Mouse (Mus musculus): ENCODE measurements around the gene Cd6. TPM values are rescaled to one million over a fixed set of nuclear protein-coding genes. Genes with fewer than 3 reads are reported as not detected.

Cd6 gene
- polyA plus RNA-seq, 1 experiment from 2014 or later, result 0.60 TPM

DNA sequence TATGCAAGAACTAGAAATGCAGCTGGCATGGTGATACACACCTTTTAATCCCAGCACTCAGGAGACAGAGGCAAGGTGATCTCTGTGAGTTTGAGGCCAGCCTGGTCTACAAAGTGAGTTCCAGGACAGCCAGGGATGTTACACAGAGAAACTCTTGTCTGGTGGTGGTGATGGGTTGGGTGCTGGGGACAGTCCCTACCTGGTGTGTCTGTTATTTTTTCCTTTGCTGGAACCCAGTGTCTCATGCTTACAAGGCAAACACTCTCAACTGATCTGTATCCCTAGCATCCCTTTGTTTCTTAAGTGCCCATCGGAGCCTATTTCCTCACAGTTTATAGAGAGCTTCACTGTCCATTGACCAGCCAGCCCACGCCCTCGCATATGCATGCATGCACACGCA is 89.9 kb downstream of the Cd6 start:
- no peak overlapping the region for H3K9ac ChIP-seq
- H3K27ac ChIP-seq, result no peak overlapping the region
- H3K4me1 ChIP-seq, result peaks cover 12% of the 10 kb centered on the region
- no peak overlapping the region for H3K4me3 ChIP-seq
- WGBS, result 89% methylated on average over 4 of the region's 4 CpGs
- no peaks in the 10 kb centered on the region for H3K9me3 ChIP-seq
- no peak overlapping the region for H3K4me2 ChIP-seq
- H3K36me3 ChIP-seq, result no peaks in the 10 kb centered on the region
- ATAC-seq (ENCODE audit: borderline replicate concordance, extremely low read depth, low FRiP score, low TSS enrichment), result no peak
- no peaks in the 10 kb centered on the region for H3K27me3 ChIP-seq

Other genes starting within 250 kb of the Cd6 start
- gene Ddb1, start 224.7 kb downstream of the Cd6 start, polyA plus RNA-seq (2015; fragmentation: Nextera tagmentation; extraction: Ambion mirVana), result 369 and 379 TPM in 2 replicates
- 16.1 and 16.2 TPM in 2 replicates for gene Tkfc, start 224.4 kb downstream of the Cd6 start, polyA plus RNA-seq (2015; fragmentation: Nextera tagmentation; extraction: Ambion mirVana)
- 0.52 and 1.3 TPM in 2 replicates for gene Vwce, start 195.8 kb downstream of the Cd6 start, polyA plus RNA-seq (2015; fragmentation: Nextera tagmentation; extraction: Ambion mirVana)
- gene Pga5, start 152.0 kb downstream of the Cd6 start, polyA plus RNA-seq (2015; fragmentation: Nextera tagmentation; extraction: Ambion mirVana), result not detected in 2 replicates
- 30.3 and 33.4 TPM in 2 replicates for gene Vps37c, start 141.3 kb downstream of the Cd6 start, polyA plus RNA-seq (2015; fragmentation: Nextera tagmentation; extraction: Ambion mirVana)
- 0.45 and 0.91 TPM in 2 replicates for gene Cd5, start 91.1 kb downstream of the Cd6 start, polyA plus RNA-seq (2015; fragmentation: Nextera tagmentation; extraction: Ambion mirVana)
- gene Slc15a3, start 9.7 kb upstream of the Cd6 start, polyA plus RNA-seq (2015; fragmentation: Nextera tagmentation; extraction: Ambion mirVana), result 0.42 and 0.46 TPM in 2 replicates
- gene Tmem132a, start 39.9 kb upstream of the Cd6 start, polyA plus RNA-seq (2015; fragmentation: Nextera tagmentation; extraction: Ambion mirVana), result 75.9 TPM in 2 replicates
- 138 TPM in 2 replicates for gene Tmem109, start 51.9 kb upstream of the Cd6 start, polyA plus RNA-seq (2015; fragmentation: Nextera tagmentation; extraction: Ambion mirVana)
- gene Prpf19, start 65.2 kb upstream of the Cd6 start, polyA plus RNA-seq (2015; fragmentation: Nextera tagmentation; extraction: Ambion mirVana), result 35.8 and 39.8 TPM in 2 replicates
- gene Zp1, start 90.6 kb upstream of the Cd6 start, polyA plus RNA-seq (2015; fragmentation: Nextera tagmentation; extraction: Ambion mirVana), result not detected in 2 replicates
- 0.09 and 0.11 TPM in 2 replicates for gene Ptgdr2, start 107.1 kb upstream of the Cd6 start, polyA plus RNA-seq (2015; fragmentation: Nextera tagmentation; extraction: Ambion mirVana)
- gene Ccdc86, start 119.2 kb upstream of the Cd6 start, polyA plus RNA-seq (2015; fragmentation: Nextera tagmentation; extraction: Ambion mirVana), result 26.2 and 26.6 TPM in 2 replicates
- not detected in 2 replicates for gene Ms4a10, start 144.6 kb upstream of the Cd6 start, polyA plus RNA-seq (2015; fragmentation: Nextera tagmentation; extraction: Ambion mirVana)
- 0.27 TPM in 1 of 2 replicates, not detected in the other for gene Ms4a15, start 163.2 kb upstream of the Cd6 start, polyA plus RNA-seq (2015; fragmentation: Nextera tagmentation; extraction: Ambion mirVana)
- not detected in 2 replicates for gene Ms4a18, start 188.0 kb upstream of the Cd6 start, polyA plus RNA-seq (2015; fragmentation: Nextera tagmentation; extraction: Ambion mirVana)